Mouse (Mus musculus): ENCODE measurements around the gene Nrip2.
A peak's percentile ranks its signal among the peaks of the same experiment; 100 is the strongest.

Nrip2 gene

DNA sequence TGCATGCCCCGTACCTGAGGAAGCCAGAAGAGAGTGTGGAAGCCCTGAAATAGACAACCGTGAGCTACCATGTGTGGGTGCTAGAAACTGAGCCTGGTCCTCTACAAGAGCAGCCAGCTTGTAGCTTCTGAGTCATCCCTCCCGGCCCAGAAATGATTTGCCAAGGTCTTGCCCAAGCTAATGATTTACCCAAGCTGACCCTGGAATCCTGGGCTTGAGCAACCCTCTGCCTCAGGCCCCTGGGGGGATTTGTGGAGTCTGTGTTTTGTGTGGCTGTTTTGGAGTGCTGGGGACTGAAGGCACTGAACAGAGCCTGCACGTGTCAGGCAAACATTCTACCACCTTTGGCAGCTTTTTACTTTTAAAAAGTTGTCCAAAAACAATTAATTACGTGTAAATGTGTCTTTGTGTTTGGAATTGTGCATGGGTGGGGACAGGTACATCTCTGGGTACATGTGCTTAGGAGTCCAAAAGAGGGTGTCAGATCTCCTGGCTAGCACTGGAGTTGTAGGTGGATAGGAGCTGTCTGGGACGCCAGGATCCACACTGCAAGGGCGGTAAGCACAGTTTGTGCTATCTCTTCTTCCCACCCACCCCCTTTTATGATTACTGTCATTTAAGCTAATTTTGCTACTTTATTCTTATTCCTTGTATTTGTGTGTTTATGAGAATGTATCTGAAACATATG, 1.4 kb upstream of the Nrip2 start:
- DNase-seq, result no peak

DNA sequence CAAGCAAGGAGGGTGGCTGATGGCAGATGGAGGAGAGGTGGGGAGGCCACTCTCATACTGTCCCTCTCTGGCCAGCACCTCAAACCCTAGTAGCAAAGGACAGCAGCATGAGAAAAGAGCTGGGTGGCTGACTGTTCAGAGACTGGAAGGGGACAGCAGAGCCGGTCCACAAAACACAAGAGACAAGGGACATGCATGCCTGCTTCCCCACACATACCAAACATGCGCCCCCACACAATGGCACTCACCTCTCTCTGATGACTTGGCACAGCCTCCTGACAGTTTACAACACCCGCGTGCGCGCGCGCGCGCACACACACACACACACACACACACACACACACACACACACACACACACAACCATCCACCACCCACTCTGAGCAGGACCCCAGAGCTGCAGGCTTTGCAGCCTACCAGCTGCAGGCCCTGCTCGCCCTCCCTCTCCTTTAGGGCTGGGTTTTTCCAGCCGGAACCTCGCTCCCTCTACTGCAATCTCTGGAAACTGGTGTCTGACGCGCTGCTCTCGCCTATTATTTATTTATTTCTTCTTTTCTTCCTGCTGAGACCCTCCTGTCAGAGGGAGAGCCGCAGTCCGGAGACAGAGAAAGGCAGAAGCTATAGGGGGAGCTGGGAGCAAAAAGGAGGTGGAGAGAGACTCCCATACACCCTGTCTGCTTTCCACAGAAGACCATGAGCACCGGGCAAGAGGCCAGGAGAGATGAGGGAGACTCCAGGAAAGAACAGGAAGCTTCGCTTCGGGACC, 507 bp downstream of the Nrip2 start:
- no peak for DNase-seq

DNA sequence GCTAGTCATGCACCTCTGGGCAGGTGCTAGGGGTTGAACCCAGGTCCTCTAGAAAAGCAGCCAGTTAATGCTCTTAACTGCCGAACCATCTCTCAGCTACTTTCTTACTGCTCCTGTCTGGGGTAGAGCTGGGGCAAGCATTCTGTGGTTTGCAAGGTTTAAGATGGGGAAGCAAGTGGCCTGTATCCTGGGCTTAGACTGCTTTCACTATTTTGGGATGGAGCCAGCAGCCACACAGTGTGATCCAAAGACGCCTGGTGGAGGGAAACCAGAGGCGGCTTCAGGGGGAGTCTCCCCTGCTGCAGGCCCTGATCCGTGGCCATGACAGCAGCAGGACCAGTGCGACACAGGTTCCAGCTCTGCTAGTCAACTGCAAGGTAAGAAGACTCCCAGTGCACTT, 5.6 kb downstream of the Nrip2 start:
- DNase-seq, result no peak

DNA sequence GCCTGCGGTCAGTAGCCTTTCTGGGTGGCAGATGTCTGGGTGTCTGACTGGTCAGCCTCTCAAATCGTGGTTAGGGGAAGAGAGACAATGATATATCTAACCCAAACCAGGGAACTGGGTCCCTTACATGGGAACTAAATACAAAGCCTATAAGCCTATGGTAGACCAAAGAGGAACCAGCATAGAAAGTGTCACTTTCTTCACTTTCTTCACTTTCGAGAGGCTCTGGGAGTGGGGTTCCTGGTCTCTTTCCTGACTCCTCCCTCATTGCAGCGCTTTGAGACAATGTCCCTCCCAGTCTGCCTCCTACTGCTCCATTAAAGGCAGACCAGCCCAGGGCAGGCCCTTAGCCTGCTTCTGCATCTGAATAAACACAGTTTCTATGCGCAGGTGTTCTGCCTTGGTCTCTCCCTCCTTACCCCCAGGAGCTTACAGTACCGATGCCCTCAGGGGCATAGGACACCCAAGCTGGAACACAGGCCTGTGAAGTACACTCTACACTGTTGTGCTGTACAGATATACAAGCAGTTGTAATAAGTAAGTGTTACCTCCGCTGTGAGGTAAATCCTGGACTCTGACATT, 9.5 kb downstream of the Nrip2 start:
- no peak for DNase-seq

DNA sequence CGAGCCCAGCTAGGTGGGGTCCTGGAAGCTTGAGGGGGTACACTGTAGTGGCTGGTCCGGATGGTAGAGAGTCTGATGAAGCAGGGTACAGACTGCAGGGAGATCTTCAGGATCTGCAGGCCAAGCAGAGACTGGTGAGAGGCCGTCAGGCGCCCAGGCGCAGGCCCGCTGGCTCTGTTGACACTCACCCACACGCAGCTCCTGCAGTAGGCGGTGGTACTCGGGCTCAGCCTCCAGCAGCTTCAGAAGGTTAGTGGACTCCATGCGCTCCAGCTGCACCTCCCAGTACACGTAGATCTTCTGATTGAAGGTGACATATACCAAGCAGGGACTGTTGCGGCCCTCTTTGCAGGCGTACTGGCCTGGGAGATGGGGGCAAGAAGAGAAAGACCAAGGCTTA, 11.2 kb downstream of the Nrip2 start:
- DNase-seq, result no peak

DNA sequence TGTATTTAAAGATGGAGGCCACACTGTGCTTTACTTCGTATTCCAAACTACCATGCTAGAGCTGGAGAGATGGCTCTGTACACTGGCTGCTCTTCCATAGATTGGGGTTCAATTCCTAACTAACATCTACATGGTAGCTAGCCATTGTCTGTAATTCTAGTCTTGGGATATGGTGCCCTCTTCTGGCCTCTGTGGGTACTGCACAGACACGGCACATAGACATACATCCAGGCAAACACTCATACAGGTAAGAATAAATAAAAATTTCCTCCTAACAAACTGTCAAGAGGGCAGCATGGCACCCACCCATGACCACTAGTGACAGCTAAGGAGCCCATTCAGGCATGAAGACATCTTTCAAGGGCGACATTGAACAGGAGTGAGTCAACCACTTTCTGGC, 12.0 kb downstream of the Nrip2 start:
- DNase-seq, result peak; percentile 54 to 72

DNA sequence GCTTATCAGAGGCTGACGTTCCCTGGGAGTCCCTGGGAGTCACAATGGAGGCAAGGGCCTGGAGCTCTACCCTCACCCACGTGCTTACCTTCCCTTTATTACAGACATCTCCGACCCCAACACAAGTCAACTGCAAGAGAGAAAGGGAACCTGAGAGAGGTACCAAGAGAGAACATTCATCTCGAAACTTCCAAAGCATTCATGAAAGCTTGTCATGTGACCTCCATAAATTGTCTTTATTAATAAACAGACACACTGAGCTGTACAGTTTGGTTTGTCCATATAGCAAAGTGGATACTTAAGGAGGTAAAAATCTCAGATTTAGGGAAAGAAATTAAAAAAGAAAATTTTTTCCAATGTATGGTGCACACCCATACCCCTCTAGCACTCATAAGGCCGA, 17.1 kb downstream of the Nrip2 start:
- DNase-seq, result no peak

DNA sequence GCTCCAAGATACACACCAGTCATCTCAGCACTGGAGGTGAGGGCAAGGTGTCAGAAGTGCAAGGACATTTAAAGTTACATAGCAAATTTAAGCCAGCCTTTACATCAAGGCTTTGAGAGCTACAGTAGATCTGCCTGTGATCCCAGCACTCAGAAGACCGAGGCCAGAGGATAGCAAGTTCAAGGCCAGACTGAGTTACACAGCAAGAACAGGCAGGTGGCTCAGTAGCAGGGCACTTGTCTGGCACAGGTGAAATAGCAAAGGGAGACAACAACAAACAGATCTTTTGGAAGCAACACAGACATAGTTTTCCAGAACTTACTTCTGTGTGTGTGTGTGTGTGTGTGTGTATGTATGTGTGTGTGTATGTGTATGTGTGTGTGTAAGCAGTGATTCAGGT, 19.0 kb downstream of the Nrip2 start:
- DNase-seq, result no peak

DNA sequence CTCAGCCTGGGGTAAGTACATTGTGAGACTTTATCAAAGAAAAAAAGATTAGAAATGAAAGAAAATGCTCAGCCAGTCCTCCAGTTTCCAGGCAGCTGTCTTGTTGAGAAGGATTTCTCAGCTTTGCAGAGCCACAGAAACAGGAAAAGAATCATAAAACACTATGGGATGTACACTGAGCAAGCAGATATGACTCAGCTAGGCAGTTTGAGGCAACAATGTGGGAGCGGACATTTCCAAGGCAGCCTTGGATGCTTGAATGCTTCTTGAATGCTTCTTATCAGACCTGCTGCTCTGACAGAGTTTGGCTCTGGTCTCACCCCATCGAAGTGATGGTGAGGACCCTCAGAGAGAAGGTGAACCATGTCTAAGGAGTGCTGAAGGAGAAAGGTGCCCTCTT, 21.9 kb downstream of the Nrip2 start:
- DNase-seq, result no peak

DNA sequence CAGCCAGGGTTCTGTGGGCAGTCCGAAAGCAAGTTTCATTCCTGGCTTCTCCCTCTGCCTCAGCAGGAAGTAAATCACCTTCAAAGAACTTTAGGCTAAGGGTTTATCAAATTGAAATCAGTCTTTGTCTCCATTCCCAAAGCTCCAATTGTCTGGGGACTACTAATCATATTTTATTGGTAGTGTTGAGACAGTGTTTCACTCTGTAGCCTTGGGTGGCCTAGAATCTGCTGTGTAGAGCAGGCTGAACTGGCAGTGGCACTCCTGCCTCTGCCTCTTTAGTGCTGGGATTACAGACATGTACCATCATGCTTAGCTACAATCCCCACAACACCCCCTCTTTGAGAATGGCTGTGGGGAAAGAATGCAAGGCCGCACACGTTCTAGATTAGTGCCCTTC, 22.4 kb downstream of the Nrip2 start:
- no peak for DNase-seq

DNA sequence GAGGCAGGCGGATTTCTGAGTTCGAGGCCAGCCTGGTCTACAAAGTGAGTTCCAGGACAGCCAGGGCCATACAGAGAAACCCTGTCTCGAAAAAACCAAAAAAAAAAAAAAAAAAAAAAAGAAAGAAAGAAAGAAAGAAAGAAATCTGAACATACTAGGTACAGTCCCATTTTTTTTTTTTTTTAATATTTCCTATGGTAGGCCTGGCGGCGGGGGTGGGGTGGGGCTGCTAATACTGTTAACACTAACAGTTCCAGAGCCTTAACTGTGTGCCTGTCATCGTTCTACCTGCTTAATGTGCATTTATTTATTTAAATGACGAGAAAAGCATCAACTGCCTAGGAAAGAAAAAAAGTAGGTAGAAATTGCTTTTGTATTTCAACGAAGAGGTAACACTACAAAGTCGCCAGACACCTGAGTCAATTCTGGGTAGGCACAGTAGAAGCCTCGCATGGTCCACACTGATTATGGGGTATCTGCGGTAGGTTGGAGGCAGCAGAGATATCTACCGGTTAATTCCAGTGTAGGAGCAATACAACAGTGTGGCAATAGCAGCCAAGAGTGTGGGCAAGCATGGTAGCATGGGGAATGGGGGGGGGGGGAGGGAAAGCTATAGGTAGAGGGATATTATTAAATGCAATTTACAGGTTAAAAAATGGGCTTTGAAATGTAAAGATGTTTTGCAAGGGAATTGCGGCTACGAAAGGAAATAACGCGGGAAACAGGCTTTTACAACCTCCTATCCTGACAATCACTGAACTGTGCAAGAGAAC, 24.6 kb downstream of the Nrip2 start:
- no peak for DNase-seq

DNA sequence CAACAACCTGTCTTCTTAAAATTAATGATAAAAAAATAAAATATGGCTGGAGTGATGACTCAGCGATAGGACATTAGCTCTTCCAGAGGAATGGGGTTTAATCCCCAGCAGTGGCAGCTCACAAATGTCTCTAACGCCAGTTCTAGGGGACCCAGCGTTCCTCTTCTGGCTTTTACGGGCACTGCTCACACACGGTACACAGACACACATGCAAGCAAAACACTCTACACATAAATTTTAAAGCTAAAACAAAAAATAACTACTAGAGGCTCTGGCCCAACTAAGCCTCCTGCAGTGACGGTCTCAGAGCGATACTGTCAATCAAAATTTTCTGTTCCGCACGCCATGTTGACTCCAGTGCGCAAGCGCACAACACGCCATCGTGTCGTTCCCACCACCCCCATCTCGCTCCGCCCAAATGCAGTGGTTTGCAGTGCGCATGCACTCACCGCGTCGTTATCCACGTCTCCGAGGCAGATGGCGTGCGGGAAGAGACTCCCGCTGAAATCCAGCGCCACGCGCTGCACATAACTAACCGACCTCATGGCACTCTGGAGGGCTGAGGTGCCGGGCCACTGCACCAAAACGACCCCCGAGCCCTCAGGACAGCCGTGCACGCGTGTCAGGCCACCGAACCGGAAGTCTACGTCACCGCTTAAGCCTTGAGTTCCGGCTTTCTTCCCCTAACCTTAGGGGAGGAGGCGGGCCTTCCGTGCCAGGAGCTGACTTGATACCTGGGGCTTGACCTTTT, 25.3 kb downstream of the Nrip2 start, which contains the start of gene Itfg2:
Gene Itfg2 (minus strand): TSS at position 663 of the 751 bp plus-strand sequence.
- peak; percentile 95 for DNase-seq

DNA sequence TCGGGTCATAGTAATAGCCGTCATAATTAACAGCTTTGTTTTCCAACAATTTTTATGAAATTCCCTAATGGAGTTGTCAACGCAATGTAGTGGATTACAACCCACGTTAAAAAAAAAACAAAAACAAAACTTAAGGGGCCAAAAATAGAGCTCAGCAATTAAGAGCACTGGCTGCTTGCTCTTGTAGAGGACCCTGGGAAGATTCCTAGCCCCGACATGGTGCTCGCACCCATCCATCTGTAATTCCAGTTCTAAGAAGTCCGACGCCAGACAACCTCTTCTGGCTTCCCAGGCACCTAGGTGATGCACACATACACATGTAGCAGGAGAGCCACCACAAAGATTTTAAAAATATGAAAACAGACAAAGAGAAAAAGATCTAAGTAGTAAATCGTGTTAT, 25.9 kb downstream of the Nrip2 start:
- no peak for DNase-seq

DNA sequence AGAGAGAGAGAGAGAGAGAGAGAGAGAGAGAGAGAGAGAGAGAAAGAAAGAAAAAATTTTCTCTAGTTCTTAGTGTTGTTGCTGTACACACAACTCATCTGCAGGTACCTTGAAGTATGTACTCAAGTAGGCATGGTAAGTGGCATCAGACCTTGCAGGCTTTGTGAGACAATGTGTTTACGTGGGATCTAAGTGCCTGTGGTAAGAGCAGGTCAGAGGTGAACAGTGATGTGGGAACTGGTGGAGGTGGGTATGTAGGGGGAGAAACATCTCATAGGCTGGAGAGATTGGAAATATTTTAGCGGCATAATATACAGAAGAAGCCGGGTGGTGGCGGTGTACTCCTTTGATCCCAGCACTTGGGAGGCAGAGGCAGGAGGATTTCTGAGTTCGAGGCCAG, 28.5 kb downstream of the Nrip2 start:
- DNase-seq, result no peak

DNA sequence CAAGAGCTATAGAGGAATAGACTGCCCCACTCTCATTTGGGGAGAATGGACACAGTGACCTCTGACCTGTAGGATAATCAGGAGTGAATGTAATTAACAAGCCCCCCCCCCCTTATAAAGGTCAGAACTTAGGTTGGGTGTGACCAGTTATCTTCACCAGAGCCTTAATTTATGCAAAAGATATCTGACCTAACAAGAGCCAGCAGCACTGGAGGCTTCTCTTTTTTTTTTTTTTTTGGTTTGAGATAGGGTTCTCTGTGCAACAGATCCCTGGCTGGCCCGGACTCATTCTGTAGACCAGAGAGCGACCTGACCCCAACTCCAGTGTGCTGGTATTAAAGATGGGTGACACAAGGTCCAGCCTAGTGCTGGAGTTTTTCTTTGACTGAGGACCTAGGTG, 30.2 kb downstream of the Nrip2 start:
- DNase-seq, result no peak

DNA sequence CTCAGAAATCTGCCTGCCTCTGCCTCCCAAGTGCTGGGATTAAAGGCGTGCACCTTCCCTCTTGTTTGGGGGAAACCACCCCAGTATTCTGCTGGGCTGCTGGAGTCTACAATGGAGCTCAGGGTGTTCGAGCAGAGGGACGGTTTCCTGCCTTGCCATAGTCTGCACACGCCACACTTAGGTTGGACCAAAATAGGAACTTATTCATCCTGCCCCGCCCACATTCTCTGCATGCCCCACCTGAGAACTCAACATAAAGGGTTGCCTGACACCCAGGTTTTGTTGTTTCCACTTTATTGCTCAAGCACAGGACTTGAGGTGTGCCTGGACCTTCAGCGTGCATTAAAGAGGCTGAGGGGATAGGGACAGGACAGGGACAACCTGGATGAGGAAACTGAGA, 30.7 kb downstream of the Nrip2 start:
- DNase-seq, result no peak

DNA sequence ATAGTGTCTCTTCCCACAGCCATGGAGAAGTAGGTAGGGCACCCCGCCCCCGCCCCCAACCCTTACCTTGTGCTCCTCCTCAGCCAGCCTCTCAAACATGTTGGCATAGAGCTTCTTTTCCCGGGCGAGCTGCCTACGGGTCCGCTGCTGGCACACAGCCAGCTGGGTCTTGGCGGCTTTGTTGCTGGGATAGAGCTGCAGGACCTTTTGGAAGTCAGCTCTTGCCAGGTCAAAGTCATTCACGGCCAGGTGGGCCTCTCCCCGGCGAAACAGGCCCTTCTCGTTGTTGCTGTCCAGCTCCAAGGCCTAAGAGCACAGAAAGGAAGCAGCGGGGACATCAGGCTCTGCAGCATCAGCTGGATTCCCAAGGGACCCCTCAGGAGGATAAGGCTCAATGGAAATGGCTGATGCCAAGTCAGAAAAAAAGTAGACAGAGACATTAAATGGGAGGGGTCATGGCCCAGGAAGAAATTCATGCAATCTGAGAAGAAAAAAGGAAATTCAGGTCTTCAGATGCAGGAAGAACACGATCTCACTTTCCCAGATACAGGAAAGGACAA, 33.3 kb downstream of the Nrip2 start:
- DNase-seq, result no peak

DNA sequence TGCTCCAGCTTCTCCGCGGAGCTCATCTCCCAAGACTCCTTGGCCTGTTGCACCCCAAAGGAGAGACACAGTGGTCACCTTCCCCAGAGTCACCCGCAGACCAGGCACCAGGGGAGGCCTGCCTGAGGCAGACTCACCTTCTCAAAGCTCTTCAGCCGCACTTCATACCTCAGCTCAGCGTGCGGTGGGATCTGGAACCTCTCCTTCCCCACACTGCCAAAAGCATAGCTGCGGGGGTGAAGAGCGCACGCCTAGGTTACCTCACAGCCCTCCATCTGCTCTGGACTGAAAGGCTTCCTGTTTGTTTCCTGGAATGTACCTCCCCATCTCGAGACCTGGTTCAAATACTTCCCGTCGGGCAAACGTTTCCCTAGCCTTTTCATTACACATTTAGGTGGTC, 34.5 kb downstream of the Nrip2 start:
- DNase-seq, result no peak

DNA sequence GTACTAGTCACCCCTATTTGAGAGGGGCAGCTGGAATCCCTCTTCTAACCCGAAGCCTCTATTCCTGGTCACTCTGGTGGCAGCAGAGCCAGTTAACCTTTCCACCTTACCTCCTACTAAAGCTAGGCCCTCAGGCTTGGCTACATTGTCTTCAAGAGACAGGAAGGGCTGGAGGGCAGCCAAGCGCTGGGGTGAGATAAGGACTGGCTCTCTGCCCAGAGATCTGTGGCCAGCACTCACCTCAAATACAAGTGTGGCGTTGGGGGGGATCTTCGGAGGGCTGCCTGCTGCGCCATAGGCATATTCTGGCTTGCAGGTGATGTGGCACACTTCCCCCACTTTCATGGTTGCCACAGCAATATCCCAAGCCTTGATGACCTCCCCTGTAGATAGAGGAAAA, 36.4 kb downstream of the Nrip2 start:
- DNase-seq, result no peak

DNA sequence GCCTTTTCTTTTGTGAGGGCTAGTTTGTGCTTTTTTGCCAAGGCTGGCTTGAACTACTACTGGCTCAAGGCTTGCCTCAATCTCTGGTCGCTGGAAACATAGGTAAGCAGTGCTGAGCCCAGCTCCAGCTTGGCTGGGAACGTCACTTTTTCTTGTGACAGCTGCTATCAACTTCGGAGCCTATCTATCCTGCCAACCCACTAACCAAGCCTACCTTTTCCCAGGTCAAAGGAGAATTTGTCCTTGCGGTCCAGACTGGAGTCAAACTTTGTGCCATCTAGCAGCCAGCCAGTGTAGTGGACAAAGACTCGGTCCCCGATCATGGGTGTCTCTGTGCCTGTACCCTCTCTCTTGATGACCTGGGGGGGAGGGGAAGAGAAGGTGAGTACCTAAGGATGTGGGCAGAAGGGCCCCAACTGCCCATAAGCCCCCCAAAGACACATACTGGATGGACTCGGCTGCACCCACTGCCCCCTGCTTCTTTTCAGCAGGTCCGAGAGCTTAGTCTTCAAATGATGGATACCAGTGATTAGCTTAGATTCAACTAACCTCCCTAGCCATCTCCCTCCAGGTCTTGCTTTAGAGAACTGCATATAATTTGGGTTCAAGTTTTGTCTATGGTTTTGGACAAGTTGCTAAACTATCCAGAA, 37.4 kb downstream of the Nrip2 start:
- no peak for DNase-seq

DNA sequence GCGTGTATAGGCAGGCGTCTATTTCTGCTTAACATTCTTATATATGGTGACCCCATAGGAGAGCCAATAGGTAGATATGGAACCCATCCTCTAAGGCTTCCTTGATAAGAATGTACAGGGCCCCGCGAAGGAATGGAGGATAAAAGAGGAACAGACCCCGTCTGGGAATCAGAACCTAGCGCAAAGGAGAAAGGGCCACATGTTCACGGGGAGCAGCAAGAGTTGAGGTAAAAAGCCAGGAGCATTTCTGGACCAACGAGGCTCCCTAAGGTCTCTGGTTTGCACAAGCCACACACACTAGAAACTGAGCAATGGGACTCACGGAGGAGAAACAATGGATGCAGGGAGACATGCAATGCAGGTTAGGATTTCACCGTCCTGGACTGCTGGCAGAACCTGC, 38.2 kb downstream of the Nrip2 start:
- DNase-seq, result no peak
